Mouse (Mus musculus) lung, adult 2 months (tissue): ENCODE results near the gene Arl13a. TPM values are rescaled to one million over a fixed set of nuclear protein-coding genes. Genes with fewer than 3 reads are reported as not detected.
A peak's percentile ranks its signal among the peaks of the same experiment; 100 is the strongest.
"Not testable (repeated sequence)": the region's sequence is repeated elsewhere in the genome, so short reads cannot be mapped to it uniquely, and the experiment has no call there.

Experiments used
- DNase-seq: peaks from one replicate; pipeline ENCODE4 v3.0.0; 2022
- H3K4me1 ChIP-seq: fragments of 200-500 bp; 2 replicates; pipeline ENCODE4 v1.6.1; 2011; ENCODE audit warnings: low read length; ENCODE audit not compliant: control insufficient read depth, insufficient read depth
- H3K4me3 ChIP-seq: fragments of 200-500 bp; replicated peaks from 2 replicates; pipeline ENCODE3; 2011; ENCODE audit warnings: low read depth, mild to moderate bottlenecking, control low read depth, low read length; ENCODE audit errors: extremely low read depth
- CTCF ChIP-seq: fragments of 200-500 bp; IDR thresholded peaks from 2 replicates; pipeline ENCODE4 v1.5.1; 2011; ENCODE audit warnings: mild to moderate bottlenecking, low read length, control low read depth; ENCODE audit not compliant: insufficient read depth
- POLR2A ChIP-seq: fragments of 200-500 bp; IDR thresholded peaks from 2 replicates; pipeline ENCODE4 v1.6.1; 2011; ENCODE audit warnings: low read depth, mild to moderate bottlenecking, control low read depth, low read length, borderline replicate concordance; ENCODE audit errors: extremely low read depth
- WGBS: fragments of 180-500 bp; shearing (Covaris S2); methylation state at CpG from one replicate; pipeline ENCODE4 v1.1.7; 2018; 5-methylcytosine and 5-hydroxymethylcytosine counted together
- polyA plus RNA-seq: library from polyadenylated mRNA; depleted of rRNA; stranded (reverse); fragments of >200 nt; gene quantifications from 2 replicates; pipeline ENCODE4 v1.2.3, GENCODE M21; 2012; rRNA removed

Arl13a gene
- polyA plus RNA-seq = not detected in 2 replicates

DNA sequence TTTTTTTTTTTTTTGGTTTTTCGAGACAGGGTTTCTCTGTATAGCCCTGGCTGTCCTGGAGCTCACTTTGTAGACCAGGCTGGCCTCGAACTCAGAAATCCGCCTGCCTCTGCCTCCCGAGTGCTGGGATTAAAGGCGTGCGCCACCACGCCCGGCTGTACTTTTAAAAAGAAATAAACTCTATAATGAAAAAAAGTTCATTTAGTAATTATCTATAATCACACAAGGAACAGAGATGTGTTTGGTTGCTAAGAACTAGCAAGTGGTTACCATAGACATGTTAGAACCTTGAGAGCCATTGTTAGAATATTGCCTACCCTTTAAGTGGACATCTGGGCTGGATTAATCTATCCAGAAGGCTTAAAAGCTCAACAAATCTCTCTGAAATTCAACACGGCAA is at the start of gene Arl13a:
Gene Arl13a (plus strand): TSS at position 301 of the 400 bp plus-strand sequence.
- WGBS = 84% methylated on average over 9 of the region's 9 CpGs
- H3K4me1 ChIP-seq, H3K4me3 ChIP-seq, DNase-seq: not testable (repeated sequence)

DNA sequence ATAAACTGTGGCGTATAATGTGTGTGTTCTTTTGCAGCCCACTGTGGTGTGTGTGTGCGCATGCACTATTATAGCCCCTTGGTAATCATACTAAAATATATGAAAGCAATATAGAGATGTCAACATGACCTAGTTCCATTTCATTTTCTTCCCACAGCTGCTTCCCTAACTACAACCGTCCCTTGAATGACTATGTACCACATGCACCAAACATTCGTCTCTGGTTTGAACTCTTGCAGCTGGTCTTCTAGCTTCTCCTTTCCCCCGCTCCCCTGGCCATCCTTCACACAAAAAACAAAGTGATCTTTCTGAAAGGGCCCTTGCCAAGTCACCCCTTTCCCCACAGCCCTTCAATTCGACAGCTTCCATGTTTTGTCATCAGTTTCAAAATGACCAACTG is 47.3 kb upstream of the Arl13a start:
- H3K4me1 ChIP-seq = no peaks in the 10 kb centered on the region
- 76% methylated on average over 6 of the region's 6 CpGs for WGBS
- TF ChIP-seq CTCF = no peak
- TF ChIP-seq POLR2A = no peak
- H3K4me3 ChIP-seq = no peak overlapping the region
- DNase-seq = no peak

DNA sequence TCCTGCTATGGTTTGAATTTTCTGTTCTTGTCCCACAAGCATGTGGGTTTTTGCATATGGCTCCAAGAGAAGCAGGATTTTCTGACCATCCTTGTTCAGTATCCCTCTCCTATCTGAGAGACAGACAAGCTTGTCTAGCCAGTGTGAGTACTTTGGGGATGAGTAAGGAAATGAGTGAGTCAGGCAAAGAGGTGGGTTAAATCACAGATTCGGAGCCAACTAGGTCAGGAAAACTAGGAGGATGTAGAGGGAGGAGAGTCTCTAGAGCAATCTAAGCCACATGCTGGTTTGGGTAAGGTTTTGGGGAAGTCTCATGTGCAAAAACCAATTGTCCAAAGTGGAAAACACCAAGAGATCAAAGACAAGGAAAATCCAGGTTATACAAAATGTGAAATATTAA is 45.8 kb upstream of the Arl13a start:
- Histone ChIP-seq H3K4me3 (no peak overlapping the region), H3K4me1 (no peaks in the 10 kb centered on the region)
- TF ChIP-seq POLR2A = no peak
- no peak for TF ChIP-seq CTCF
- 62% methylated on average over 1 of the region's 1 CpGs for WGBS
- no peak for DNase-seq

DNA sequence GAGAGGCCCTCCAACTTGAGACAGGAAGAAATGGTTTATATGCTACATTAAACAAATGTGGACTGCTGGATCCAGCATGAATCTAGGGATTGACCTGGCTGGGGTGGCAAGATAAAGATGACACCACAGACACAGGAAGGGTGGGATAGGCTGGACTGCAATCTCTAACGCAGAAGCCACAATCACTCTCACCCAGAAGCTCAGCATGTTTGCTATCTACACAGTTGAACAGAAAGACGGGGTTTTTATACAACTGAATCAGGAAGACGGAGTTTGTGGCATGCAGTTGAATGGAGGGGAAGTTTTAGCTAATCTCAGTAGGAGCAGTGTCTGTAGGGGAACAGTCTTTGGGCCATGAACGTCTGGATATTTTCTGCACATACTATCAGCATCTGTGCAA is 45.3 kb upstream of the Arl13a start:
- Histone ChIP-seq H3K4me3 (no peak overlapping the region), H3K4me1 (no peaks in the 10 kb centered on the region)
- TF ChIP-seq POLR2A = no peak
- TF ChIP-seq CTCF = no peak
- DNase-seq = no peak
- 58% methylated on average over 4 of the region's 4 CpGs for WGBS

DNA sequence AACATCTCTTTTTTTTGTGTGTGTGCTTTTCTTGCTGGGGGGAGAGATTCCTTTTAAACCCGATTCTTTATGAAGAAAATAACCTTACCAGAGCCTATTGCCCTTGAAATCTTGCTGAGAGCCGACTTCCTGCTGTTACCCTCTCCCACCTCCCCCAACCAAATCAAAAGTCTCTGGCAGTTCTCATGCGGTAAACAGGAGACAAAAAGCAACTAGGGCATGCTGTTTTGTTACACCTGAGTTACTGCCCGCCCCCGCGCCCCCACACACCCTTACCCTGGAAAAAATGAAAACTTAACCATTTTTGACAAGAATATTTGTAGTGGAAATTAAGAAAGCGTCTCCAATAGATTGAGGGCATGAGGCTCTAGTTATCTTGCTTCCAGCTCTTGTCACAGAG is 29.1 kb upstream of the Arl13a start:
- no peak overlapping the region for H3K4me3 ChIP-seq
- 51% methylated on average over 7 of the region's 7 CpGs for WGBS
- H3K4me1 ChIP-seq = no peaks in the 10 kb centered on the region
- TF ChIP-seq CTCF (no peak), POLR2A (no peak)
- DNase-seq = no peak

DNA sequence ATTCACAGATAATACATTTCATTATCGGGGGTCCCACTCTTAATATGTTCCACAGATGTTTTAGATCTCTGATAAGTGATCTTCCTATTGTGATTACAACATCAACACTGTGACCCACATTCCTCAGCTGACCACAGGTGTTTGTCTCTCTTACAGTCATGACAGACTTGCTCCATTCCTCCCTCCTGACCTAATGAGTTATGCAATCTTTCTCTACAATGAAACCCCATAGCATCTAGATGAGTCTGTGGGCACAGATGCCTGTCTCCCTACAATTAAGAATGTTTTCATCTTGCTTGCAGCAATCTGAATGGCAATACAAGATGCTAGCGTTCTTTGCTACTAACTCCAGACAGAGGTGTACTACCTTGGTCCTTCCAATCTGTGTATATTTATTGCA is 26.9 kb upstream of the Arl13a start:
- no peak overlapping the region for H3K4me3 ChIP-seq
- 77% methylated on average over 2 of the region's 2 CpGs for WGBS

DNA sequence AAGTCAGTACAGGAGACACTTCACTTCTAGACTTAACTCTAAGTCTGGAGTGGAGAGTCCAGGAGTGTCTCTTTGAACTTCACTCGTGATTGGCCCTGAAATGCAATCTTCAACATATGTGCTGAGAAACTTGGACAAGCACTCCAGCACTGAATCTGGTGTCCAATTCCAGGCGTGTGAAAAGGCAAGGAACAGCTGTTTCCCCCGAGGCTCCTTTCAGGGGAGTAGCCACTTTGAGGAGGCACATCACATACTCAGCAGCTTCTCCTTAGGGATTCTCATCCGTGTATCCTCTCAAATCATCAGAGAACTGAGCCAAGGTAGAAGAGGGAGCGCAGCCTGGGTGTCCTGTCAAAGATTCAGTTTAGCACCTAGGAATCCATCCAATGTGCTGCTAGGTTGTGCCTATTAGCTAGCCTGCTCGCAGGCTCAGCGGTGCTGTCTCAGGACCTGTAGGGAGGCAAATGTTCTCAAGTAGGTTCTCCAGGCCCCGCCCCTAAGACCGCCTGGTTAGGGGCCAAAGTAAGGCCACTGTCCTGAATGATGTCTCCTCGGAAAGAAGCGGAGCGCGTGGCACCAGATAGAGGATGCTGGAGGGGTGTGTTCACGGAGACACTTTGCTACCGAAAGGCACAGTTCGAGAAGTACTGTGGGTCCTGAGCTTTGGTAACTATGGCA is 25.1 kb upstream of the Arl13a start, which contains the start of gene Xkrx:
Gene Xkrx (minus strand): TSS at position 34 of the 678 bp plus-strand sequence.
- Histone ChIP-seq H3K4me1 (no peaks in the 10 kb centered on the region), H3K4me3 (peak within 1 kb of the TSS; percentile 26)
- peak; percentile 5 for DNase-seq
- TF ChIP-seq POLR2A (no peak), CTCF (no peak)
- WGBS = 42% methylated on average over 16 of the region's 16 CpGs

More for the DNA sequence above, 26.9 kb upstream of the Arl13a start:
- TF ChIP-seq CTCF (no peak), POLR2A (no peak)
- no peak for DNase-seq
- no peaks in the 10 kb centered on the region for H3K4me1 ChIP-seq

DNA sequence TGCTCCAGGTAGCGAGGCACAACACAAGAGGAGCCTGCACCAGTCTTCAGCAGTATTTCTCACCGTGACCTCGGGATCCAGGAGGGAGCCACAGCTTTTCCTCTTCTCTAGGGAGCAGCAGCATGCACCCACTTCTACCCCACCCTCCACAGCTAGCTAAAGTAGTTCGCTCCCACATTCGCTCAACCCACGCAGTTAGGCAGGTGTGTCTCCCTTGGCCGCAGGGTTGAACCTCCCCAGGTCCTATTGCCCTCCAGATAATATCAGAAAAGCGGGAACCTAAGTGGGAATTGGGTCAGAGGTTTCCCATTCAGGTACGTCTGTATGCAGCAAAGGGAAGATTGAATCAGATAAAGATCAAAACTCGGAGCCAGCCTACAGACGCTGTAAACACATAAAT is 24.5 kb upstream of the Arl13a start:
- peak overlapping the region; percentile 1 for H3K4me3 ChIP-seq
- WGBS = 29% methylated on average over 11 of the region's 11 CpGs
- TF ChIP-seq POLR2A (no peak), CTCF (no peak)
- no peak for DNase-seq
- no peaks in the 10 kb centered on the region for H3K4me1 ChIP-seq

DNA sequence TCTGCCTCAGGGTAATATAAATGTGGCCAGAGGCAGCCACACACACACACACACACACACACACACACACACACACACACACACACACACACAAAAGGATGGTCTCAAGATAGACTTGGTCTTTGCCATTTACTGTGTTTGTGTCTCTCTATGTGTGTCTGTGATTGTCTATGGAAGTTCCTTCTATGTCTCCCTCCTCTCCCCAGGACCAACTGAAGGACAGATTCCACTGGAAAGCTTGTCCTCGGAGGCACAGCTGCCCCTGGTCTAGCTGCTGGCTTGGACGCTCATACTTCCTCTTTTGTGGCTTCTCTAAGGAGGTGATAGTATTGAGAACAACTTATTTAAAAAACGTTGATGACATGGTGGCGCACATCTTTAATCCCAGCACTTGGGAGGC is 23.8 kb upstream of the Arl13a start:
- Histone ChIP-seq H3K4me3 (no peak overlapping the region), H3K4me1 (no peaks in the 10 kb centered on the region)
- no peak for DNase-seq
- TF ChIP-seq POLR2A (no peak), CTCF (no peak)
- WGBS = 45% methylated on average over 4 of the region's 4 CpGs

DNA sequence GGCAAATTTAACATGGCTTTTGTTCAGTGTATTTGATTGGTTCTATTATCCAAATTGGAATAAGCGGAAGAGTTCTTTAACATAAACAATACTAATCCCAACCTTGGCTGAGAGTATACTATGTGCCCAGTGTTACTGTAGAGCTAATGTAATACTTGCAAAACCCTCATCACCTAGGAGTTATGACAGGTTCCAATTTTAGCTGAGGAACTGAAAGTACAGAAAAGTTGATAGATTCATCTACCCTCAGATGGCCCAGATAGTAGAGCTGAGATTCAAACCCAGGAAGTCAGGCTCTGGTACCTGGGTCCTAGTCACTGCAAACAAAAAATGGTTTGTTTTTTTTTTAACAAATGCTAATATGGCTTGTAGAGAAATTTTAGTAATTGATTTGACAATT is 16.7 kb upstream of the Arl13a start:
- WGBS = 93% methylated on average over 1 of the region's 1 CpGs
- no peak for DNase-seq
- Histone ChIP-seq H3K4me3 (no peak overlapping the region), H3K4me1 (no peaks in the 10 kb centered on the region)
- TF ChIP-seq POLR2A (no peak), CTCF (no peak)
